Mouse (Mus musculus): ENCODE measurements around the gene Lrrc55. TPM values are rescaled to one million over a fixed set of nuclear protein-coding genes. Genes with fewer than 3 reads are reported as not detected.
A peak's percentile ranks its signal among the peaks of the same experiment; 100 is the strongest.

Gene Lrrc55
- polyA plus RNA-seq, 1 experiment from 2014 or later, result 11.0 TPM

DNA sequence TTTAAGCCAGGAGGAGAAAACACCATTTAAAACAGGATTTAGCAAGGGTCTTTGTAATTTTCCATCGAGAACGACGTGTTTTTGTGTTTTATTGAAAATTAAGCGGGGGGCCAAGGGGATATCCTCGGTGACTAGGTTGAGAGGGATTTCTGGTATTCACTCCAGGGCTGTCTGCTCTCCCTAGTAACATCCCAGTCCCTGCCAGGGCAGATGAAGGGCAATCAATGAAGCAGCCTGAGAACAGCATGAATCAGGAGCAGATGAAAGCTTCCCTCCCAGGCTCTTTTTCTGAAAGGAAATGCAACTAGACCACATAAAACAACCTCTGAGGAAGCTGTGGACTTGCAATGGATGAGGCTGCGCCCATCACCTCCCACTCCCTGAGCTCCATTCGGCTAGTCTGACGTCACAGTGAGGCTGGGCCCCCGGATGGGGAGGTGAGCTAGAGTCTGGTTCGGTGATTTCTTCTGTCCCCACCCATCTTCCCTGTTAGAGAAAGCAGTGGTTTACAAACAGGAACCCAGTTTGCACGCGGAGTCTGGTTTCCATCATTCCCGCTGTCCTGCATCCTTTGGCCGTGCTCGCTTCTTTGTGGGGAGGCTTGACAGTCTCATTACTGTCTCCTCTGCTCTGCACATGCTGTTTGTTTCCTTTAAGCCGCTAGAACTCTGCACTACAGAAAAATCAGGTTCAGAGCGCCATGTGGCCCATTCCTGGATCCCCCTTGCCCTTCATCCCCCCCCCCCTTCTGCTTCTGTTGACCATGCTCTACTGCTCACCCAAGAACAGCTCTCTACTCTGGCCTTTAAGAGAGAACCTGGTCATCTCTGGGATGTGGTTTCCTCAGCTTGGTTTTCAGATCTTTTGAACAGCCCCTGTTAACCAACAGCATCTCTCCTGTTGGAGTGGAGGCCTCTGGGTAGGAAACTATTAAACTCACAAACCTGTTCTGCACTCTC, 27.5 kb upstream of the Lrrc55 start:
- WGBS, result 38% methylated on average over 17 of the region's 17 CpGs
- H3K27ac ChIP-seq (ENCODE audit: low read depth, low read length), result no peak overlapping the region
- ATAC-seq, result peak; percentile 29; the same call in 1 of the 2 replicates
- DNase-seq (ENCODE audit: low spot score), result no peak
- peaks cover 2% of the 10 kb centered on the region; the same call in 1 of the 2 replicates for H3K4me1 ChIP-seq (ENCODE audit: control insufficient read depth, insufficient read depth, low read length)
- no peak overlapping the region for H3K4me3 ChIP-seq (ENCODE audit: low read depth, low read length)
- no peak overlapping the region for H3K4me2 ChIP-seq (ENCODE audit: low read length)
- no peaks in the 10 kb centered on the region for H3K36me3 ChIP-seq (ENCODE audit: control insufficient read depth, insufficient read depth, low read length)
- H3K9me3 ChIP-seq (replicated peaks; ENCODE audit: control insufficient read depth, low read length), result no peaks in the 10 kb centered on the region
- no peaks in the 10 kb centered on the region for H3K27me3 ChIP-seq (replicated peaks; ENCODE audit: control insufficient read depth, insufficient read depth, low read length)
- H3K9ac ChIP-seq (ENCODE audit: low read length), result no peak overlapping the region

- Histone ChIP-seq H3K9me3 (replicated peaks; ENCODE audit: control insufficient read depth, low read length) (no peaks in the 10 kb centered on the region), H3K9ac (ENCODE audit: low read length) (no peak overlapping the region)
Measured at GRCm38 (mm10) chr2:85216606-85217005, 19.6 kb upstream of the Lrrc55 start.

GRCm38 (mm10) chr2:85213746-85214145, 16.7 kb upstream of the Lrrc55 start:
- DNase-seq (ENCODE audit: low spot score) (peak; percentile 75), ATAC-seq (peak; percentile 97)
- Histone ChIP-seq H3K4me3 (ENCODE audit: low read depth, low read length) (no peak overlapping the region), H3K4me2 (ENCODE audit: low read length) (no peak overlapping the region), H3K36me3 (ENCODE audit: control insufficient read depth, insufficient read depth, low read length) (no peaks in the 10 kb centered on the region), H3K4me1 (ENCODE audit: control insufficient read depth, insufficient read depth, low read length) (no peaks in the 10 kb centered on the region), H3K9ac (ENCODE audit: low read length) (no peak overlapping the region), H3K9me3 (replicated peaks; ENCODE audit: control insufficient read depth, low read length) (no peaks in the 10 kb centered on the region), H3K27me3 (replicated peaks; ENCODE audit: control insufficient read depth, insufficient read depth, low read length) (no peaks in the 10 kb centered on the region), H3K27ac (ENCODE audit: low read depth, low read length) (no peak overlapping the region)
- WGBS, result 64% methylated on average over 2 of the region's 2 CpGs

More at GRCm38 (mm10) chr2:85216606-85217005, 19.6 kb upstream of the Lrrc55 start:
- H3K36me3 ChIP-seq (ENCODE audit: control insufficient read depth, insufficient read depth, low read length), result no peaks in the 10 kb centered on the region
- DNase-seq (ENCODE audit: low spot score) (no peak), ATAC-seq (no peak)
- H3K27me3 ChIP-seq (replicated peaks; ENCODE audit: control insufficient read depth, insufficient read depth, low read length), result no peaks in the 10 kb centered on the region
- no peak overlapping the region for H3K4me3 ChIP-seq (ENCODE audit: low read depth, low read length)
- no peaks in the 10 kb centered on the region for H3K4me1 ChIP-seq (ENCODE audit: control insufficient read depth, insufficient read depth, low read length)
- no peak overlapping the region for H3K27ac ChIP-seq (ENCODE audit: low read depth, low read length)
- H3K4me2 ChIP-seq (ENCODE audit: low read length), result no peak overlapping the region

GRCm38 (mm10) chr2:85209301-85209700, 12.3 kb upstream of the Lrrc55 start:
- Histone ChIP-seq H3K9me3 (replicated peaks; ENCODE audit: control insufficient read depth, low read length) (no peaks in the 10 kb centered on the region), H3K36me3 (ENCODE audit: control insufficient read depth, insufficient read depth, low read length) (no peaks in the 10 kb centered on the region), H3K4me2 (ENCODE audit: low read length) (no peak overlapping the region), H3K9ac (ENCODE audit: low read length) (no peak overlapping the region), H3K4me3 (ENCODE audit: low read depth, low read length) (no peak overlapping the region), H3K4me1 (ENCODE audit: control insufficient read depth, insufficient read depth, low read length) (no peaks in the 10 kb centered on the region), H3K27me3 (replicated peaks; ENCODE audit: control insufficient read depth, insufficient read depth, low read length) (no peaks in the 10 kb centered on the region), H3K27ac (ENCODE audit: low read depth, low read length) (no peak overlapping the region)
- no peak for ATAC-seq
- 69% methylated on average over 5 of the region's 5 CpGs for WGBS
- no peak for DNase-seq (ENCODE audit: low spot score)

- Histone ChIP-seq H3K4me2 (ENCODE audit: low read length) (no peak overlapping the region), H3K36me3 (ENCODE audit: control insufficient read depth, insufficient read depth, low read length) (no peaks in the 10 kb centered on the region), H3K4me1 (ENCODE audit: control insufficient read depth, insufficient read depth, low read length) (no peaks in the 10 kb centered on the region), H3K27me3 (replicated peaks; ENCODE audit: control insufficient read depth, insufficient read depth, low read length) (no peaks in the 10 kb centered on the region), H3K9me3 (replicated peaks; ENCODE audit: control insufficient read depth, low read length) (no peaks in the 10 kb centered on the region), H3K9ac (ENCODE audit: low read length) (no peak overlapping the region), H3K4me3 (ENCODE audit: low read depth, low read length) (no peak overlapping the region), H3K27ac (ENCODE audit: low read depth, low read length) (no peak overlapping the region)
- ATAC-seq (no peak), DNase-seq (ENCODE audit: low spot score) (no peak)
- 73% methylated on average over 8 of the region's 8 CpGs for WGBS
Measured at GRCm38 (mm10) chr2:85205170-85205569, 8.2 kb upstream of the Lrrc55 start.

- H3K4me2 ChIP-seq (ENCODE audit: low read length), result peak overlapping the region; percentile 61
- H3K9ac ChIP-seq (ENCODE audit: low read length), result peak overlapping the region; percentile 76
- H3K27ac ChIP-seq (ENCODE audit: low read depth, low read length), result peak overlapping the region; percentile 70
- peak overlapping the region; percentile 39 for H3K4me3 ChIP-seq (ENCODE audit: low read depth, low read length)
- H3K36me3 ChIP-seq (ENCODE audit: control insufficient read depth, insufficient read depth, low read length), result no peaks in the 10 kb centered on the region
- DNase-seq (ENCODE audit: low spot score) (peak; percentile 65), ATAC-seq (peak; percentile 83)
- no peaks in the 10 kb centered on the region for H3K4me1 ChIP-seq (ENCODE audit: control insufficient read depth, insufficient read depth, low read length)
- 2% methylated on average over 24 of the region's 24 CpGs for WGBS
- H3K9me3 ChIP-seq (replicated peaks; ENCODE audit: control insufficient read depth, low read length), result no peaks in the 10 kb centered on the region
- H3K27me3 ChIP-seq (replicated peaks; ENCODE audit: control insufficient read depth, insufficient read depth, low read length), result no peaks in the 10 kb centered on the region
Measured at GRCm38 (mm10) chr2:85198011-85198965, 1.3 kb upstream of the Lrrc55 start.

DNA sequence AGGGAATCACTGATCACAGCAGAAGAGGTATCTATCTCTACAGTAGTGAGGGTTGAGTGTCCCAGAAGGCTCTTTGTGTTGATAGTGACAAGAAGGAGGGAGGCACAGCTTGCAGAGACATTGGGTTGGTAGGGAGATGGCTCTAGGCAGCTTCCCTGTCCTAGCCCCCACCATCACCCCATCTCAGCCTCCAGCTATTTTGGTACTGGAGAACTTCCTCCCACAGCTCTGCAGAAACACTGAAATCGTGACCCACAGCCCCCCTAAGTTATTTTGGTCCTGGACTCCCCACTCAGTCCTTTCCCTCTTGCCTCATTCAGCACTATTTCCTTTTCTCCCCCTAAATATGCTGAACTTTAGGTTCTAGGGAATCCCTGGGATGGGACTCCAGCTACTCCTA, 2.4 kb downstream of the Lrrc55 start:
- ATAC-seq (no peak), DNase-seq (ENCODE audit: low spot score) (no peak)
- Histone ChIP-seq H3K27ac (ENCODE audit: low read depth, low read length) (no peak overlapping the region), H3K9me3 (replicated peaks; ENCODE audit: control insufficient read depth, low read length) (no peaks in the 10 kb centered on the region), H3K4me1 (ENCODE audit: control insufficient read depth, insufficient read depth, low read length) (no peaks in the 10 kb centered on the region), H3K27me3 (replicated peaks; ENCODE audit: control insufficient read depth, insufficient read depth, low read length) (no peaks in the 10 kb centered on the region), H3K36me3 (ENCODE audit: control insufficient read depth, insufficient read depth, low read length) (peaks cover 4% of the 10 kb centered on the region; the same call in 1 of the 2 replicates), H3K9ac (ENCODE audit: low read length) (no peak overlapping the region), H3K4me2 (ENCODE audit: low read length) (no peak overlapping the region), H3K4me3 (ENCODE audit: low read depth, low read length) (no peak overlapping the region)
- 76% methylated on average over 1 of the region's 1 CpGs for WGBS

- DNase-seq (ENCODE audit: low spot score) (peak; percentile 46), ATAC-seq (peak; percentile 50; the same call in 1 of the 2 replicates)
- Histone ChIP-seq H3K4me1 (ENCODE audit: control insufficient read depth, insufficient read depth, low read length) (no peaks in the 10 kb centered on the region), H3K4me2 (ENCODE audit: low read length) (no peak overlapping the region), H3K4me3 (ENCODE audit: low read depth, low read length) (no peak overlapping the region), H3K9me3 (replicated peaks; ENCODE audit: control insufficient read depth, low read length) (no peaks in the 10 kb centered on the region), H3K27ac (ENCODE audit: low read depth, low read length) (no peak overlapping the region), H3K9ac (ENCODE audit: low read length) (no peak overlapping the region), H3K27me3 (replicated peaks; ENCODE audit: control insufficient read depth, insufficient read depth, low read length) (no peaks in the 10 kb centered on the region), H3K36me3 (ENCODE audit: control insufficient read depth, insufficient read depth, low read length) (peaks cover 4% of the 10 kb centered on the region; the same call in 1 of the 2 replicates)
- WGBS, result 72% methylated on average over 6 of the region's 6 CpGs
Measured at GRCm38 (mm10) chr2:85187582-85188151, 9.3 kb downstream of the Lrrc55 start.
